Mouse (Mus musculus) MEL (cell line): ENCODE results near the gene Amn1. TPM values are rescaled to one million over a fixed set of nuclear protein-coding genes. Genes with fewer than 3 reads are reported as not detected.

ENCODE experiments used
- DNase-seq: peaks from one replicate; pipeline ENCODE4 v3.0.0; 2011; ENCODE audit warnings: low read depth, low spot score
- H3K27ac ChIP-seq: 2 replicates; pipeline ENCODE4 v1.5.1; 2012; ENCODE audit warnings: low read depth, mild to moderate bottlenecking, control low read depth, low read length, moderate library complexity; ENCODE audit not compliant: control insufficient read depth
- H3K27me3 ChIP-seq, 2 experiments: fragments of 150-350 bp in 1 of 2; sonication (generic) in 1 of 2; 2 replicates each; pipeline ENCODE4 v1.6.1; 2012; ENCODE audit warnings: low read length in 2 of 2, mild to moderate bottlenecking in 2 of 2, improper control_type of control experiment in 1 of 2, moderate library complexity in 1 of 2; ENCODE audit not compliant: insufficient read depth in 2 of 2, control insufficient read depth in 1 of 2
- H3K36me3 ChIP-seq, 2 experiments: 2 replicates each; pipeline ENCODE4 v1.6.1; 2012 to 2014; ENCODE audit warnings: low read length in 2 of 2, improper control_type of control experiment in 1 of 2, inconsistent platforms in 1 of 2, mild to moderate bottlenecking in 1 of 2; ENCODE audit not compliant: insufficient read depth in 2 of 2, control insufficient read depth in 1 of 2
- H3K4me1 ChIP-seq, 2 experiments: fragments of 150-350 bp in 1 of 2; sonication (generic) in 1 of 2; 2 replicates each; pipeline ENCODE4 v1.6.1; 2012; ENCODE audit warnings: low read length in 2 of 2, improper control_type of control experiment in 1 of 2, mild to moderate bottlenecking in 1 of 2; ENCODE audit not compliant: insufficient read depth in 2 of 2, control insufficient read depth in 1 of 2
- H3K4me3 ChIP-seq, 2 experiments: fragments of 150-350 bp in 1 of 2; sonication (generic) in 1 of 2; 2 replicates each; pipeline ENCODE4 v1.5.1; 2012; ENCODE audit warnings: low read depth in 2 of 2, low read length in 2 of 2, mild to moderate bottlenecking in 2 of 2, moderate library complexity in 2 of 2, control low read depth in 1 of 2, improper control_type of control experiment in 1 of 2; ENCODE audit not compliant: control insufficient read depth in 1 of 2, insufficient read depth in 1 of 2
- H3K79me2 ChIP-seq: 2 replicates; pipeline ENCODE4 v1.6.1; 2012; ENCODE audit warnings: mild to moderate bottlenecking, low read length, moderate library complexity; ENCODE audit not compliant: control insufficient read depth, poor library complexity, insufficient read depth
- H3K9ac ChIP-seq: 2 replicates; pipeline ENCODE4 v1.6.1; 2012; ENCODE audit warnings: low read depth, mild to moderate bottlenecking, control low read depth, low read length, moderate library complexity; ENCODE audit not compliant: control insufficient read depth, poor library complexity, severe bottlenecking
- H3K9me3 ChIP-seq: fragments of 150-350 bp; sonication (generic); replicated peaks from 2 replicates; pipeline ENCODE4 v1.6.1; 2012; ENCODE audit warnings: mild to moderate bottlenecking, low read length, improper control_type of control experiment, moderate library complexity; ENCODE audit not compliant: insufficient read depth
- BHLHE40 ChIP-seq: IDR thresholded peaks from 2 replicates; pipeline ENCODE4 v1.6.1; 2012; ENCODE audit warnings: low read depth, mild to moderate bottlenecking, inconsistent platforms, low read length, improper control_type of control experiment, borderline replicate concordance
- CHD1 ChIP-seq: IDR thresholded peaks from 2 replicates; pipeline ENCODE4 v1.6.1; 2012; ENCODE audit warnings: low read depth, mild to moderate bottlenecking, inconsistent platforms, low read length, improper control_type of control experiment
- E2F4 ChIP-seq: IDR thresholded peaks from 2 replicates; pipeline ENCODE4 v1.6.1; 2011; ENCODE audit warnings: low read depth, low read length, improper control_type of control experiment, borderline replicate concordance
- ELF1 ChIP-seq: IDR thresholded peaks from 2 replicates; pipeline ENCODE4 v1.6.1; 2014; ENCODE audit warnings: low read depth, mild to moderate bottlenecking, inconsistent platforms, low read length, improper control_type of control experiment, moderate library complexity
- EP300 ChIP-seq, 2 experiments: IDR thresholded peaks; 2 replicates each; pipeline ENCODE4 v1.6.1; 2011; ENCODE audit warnings: improper control_type of control experiment in 2 of 2, low read length in 2 of 2, low read depth in 1 of 2, mild to moderate bottlenecking in 1 of 2
- GABPA ChIP-seq: IDR thresholded peaks from 2 replicates; pipeline ENCODE4 v1.6.1; 2012; ENCODE audit warnings: low read depth, mild to moderate bottlenecking, inconsistent platforms, low read length, improper control_type of control experiment, moderate library complexity
- HCFC1 ChIP-seq: IDR thresholded peaks from 2 replicates; pipeline ENCODE4 v1.6.1; 2012; ENCODE audit warnings: low read depth, mild to moderate bottlenecking, inconsistent platforms, low read length, improper control_type of control experiment, moderate library complexity
- KAT2A ChIP-seq: conservative IDR thresholded peaks from 2 replicates; pipeline ENCODE4 v1.6.1; 2012; ENCODE audit warnings: low read depth, low read length, improper control_type of control experiment, inconsistent platforms
- MAFK ChIP-seq: IDR thresholded peaks from 2 replicates; pipeline ENCODE4 v1.6.1; 2011; ENCODE audit warnings: low read depth, mild to moderate bottlenecking, low read length, improper control_type of control experiment, borderline replicate concordance
- MAX ChIP-seq: IDR thresholded peaks from 2 replicates; pipeline ENCODE4 v1.6.1; 2011; ENCODE audit warnings: low read length, improper control_type of control experiment
- MAZ ChIP-seq: IDR thresholded peaks from 2 replicates; pipeline ENCODE4 v1.6.1; 2012; ENCODE audit warnings: low read depth, mild to moderate bottlenecking, inconsistent platforms, low read length, improper control_type of control experiment
- MEF2A ChIP-seq: IDR thresholded peaks from 2 replicates; pipeline ENCODE4 v1.6.1; 2014; ENCODE audit warnings: low read depth, mild to moderate bottlenecking, inconsistent platforms, low read length, improper control_type of control experiment; ENCODE audit not compliant: poor library complexity, insufficient replicate concordance, severe bottlenecking; ENCODE audit errors: extremely low read depth
- MXI1 ChIP-seq: IDR thresholded peaks from 2 replicates; pipeline ENCODE4 v1.6.1; 2011; ENCODE audit warnings: mild to moderate bottlenecking, low read depth, low read length, improper control_type of control experiment
- MYB ChIP-seq: IDR thresholded peaks from 2 replicates; pipeline ENCODE4 v1.6.1; 2011; ENCODE audit warnings: mild to moderate bottlenecking, low read depth, low read length, improper control_type of control experiment
- MYC ChIP-seq: IDR thresholded peaks from 2 replicates; pipeline ENCODE4 v1.6.1; 2011; ENCODE audit warnings: low read depth, mild to moderate bottlenecking, low read length, improper control_type of control experiment, moderate library complexity
- NELFE ChIP-seq: IDR thresholded peaks from 2 replicates; pipeline ENCODE4 v1.6.1; 2011; ENCODE audit warnings: low read depth, low read length, improper control_type of control experiment
- POLR2A ChIP-seq, 2 experiments: IDR thresholded peaks; 2 replicates each; pipeline ENCODE4 v1.6.1; 2011 to 2012; ENCODE audit warnings: low read length in 2 of 2, mild to moderate bottlenecking in 2 of 2, control low read depth in 1 of 2, improper control_type of control experiment in 1 of 2, low read depth in 1 of 2, moderate library complexity in 1 of 2; ENCODE audit not compliant: control insufficient read depth in 1 of 2, insufficient read depth in 1 of 2, poor library complexity in 1 of 2
- RCOR1 ChIP-seq: IDR thresholded peaks from 2 replicates; pipeline ENCODE4 v1.6.1; 2012; ENCODE audit warnings: low read depth, mild to moderate bottlenecking, inconsistent platforms, low read length, improper control_type of control experiment
- SIN3A ChIP-seq: IDR thresholded peaks from 2 replicates; pipeline ENCODE4 v1.6.1; 2012; ENCODE audit warnings: low read length, improper control_type of control experiment, inconsistent platforms
- SMC3 ChIP-seq: IDR thresholded peaks from 2 replicates; pipeline ENCODE4 v1.6.1; 2011; ENCODE audit warnings: low read depth, low read length, improper control_type of control experiment
- TAL1 ChIP-seq: IDR thresholded peaks from 2 replicates; pipeline ENCODE4 v1.6.1; 2012; ENCODE audit warnings: mild to moderate bottlenecking, inconsistent platforms, low read length, moderate library complexity, mixed read lengths
- TCF12 ChIP-seq: IDR thresholded peaks from 2 replicates; pipeline ENCODE4 v1.6.1; 2014; ENCODE audit warnings: low read depth, mild to moderate bottlenecking, inconsistent platforms, low read length, improper control_type of control experiment, moderate library complexity
- USF1 ChIP-seq: IDR thresholded peaks from 2 replicates; pipeline ENCODE4 v1.6.1; 2014; ENCODE audit warnings: low read depth, mild to moderate bottlenecking, inconsistent platforms, low read length, improper control_type of control experiment, moderate library complexity
- USF2 ChIP-seq, 2 experiments: IDR thresholded peaks; 2 replicates each; pipeline ENCODE4 v1.6.1; 2011 to 2012; ENCODE audit warnings: improper control_type of control experiment in 2 of 2, low read length in 2 of 2, borderline replicate concordance in 1 of 2, inconsistent platforms in 1 of 2, low read depth in 1 of 2, mild to moderate bottlenecking in 1 of 2; ENCODE audit not compliant: insufficient read depth in 1 of 2
- ZKSCAN1 ChIP-seq: IDR thresholded peaks from 2 replicates; pipeline ENCODE4 v1.6.1; 2012; ENCODE audit warnings: low read depth, mild to moderate bottlenecking, inconsistent platforms, low read length, improper control_type of control experiment, moderate library complexity
- ZMIZ1 ChIP-seq: IDR thresholded peaks from 2 replicates; pipeline ENCODE4 v1.6.1; 2012; ENCODE audit warnings: low read depth, mild to moderate bottlenecking, inconsistent platforms, low read length, improper control_type of control experiment, moderate library complexity
- ZNF384 ChIP-seq: IDR thresholded peaks from 2 replicates; pipeline ENCODE4 v1.6.1; 2012; ENCODE audit warnings: low read depth, mild to moderate bottlenecking, inconsistent platforms, low read length, improper control_type of control experiment
- polyA plus RNA-seq, 2 experiments: library from polyadenylated mRNA; stranded (reverse) in 1 of 2; unstranded in 1 of 2; fragments of >175 nt in 1 of 2; fragments of >200 nt in 1 of 2; gene quantifications; 2 replicates each; pipeline versions ENCODE4 v1.2.1 to v1.2.4; 2012; ENCODE audit warnings: low replicate concordance in 2 of 2, low read depth in 1 of 2; ENCODE audit not compliant: insufficient read length in 2 of 2, insufficient read depth in 1 of 2, missing spikeins in 1 of 2
- total RNA-seq: library from RNA; depleted of rRNA; stranded (reverse); fragments of 300-350 nt; gene quantifications from 2 replicates; pipeline ENCODE4 v1.2.3, GENCODE M21; 2012

The Amn1 gene
- total and polyA plus RNA-seq, 3 experiments = 2.7 TPM; not detected in 1

DNA sequence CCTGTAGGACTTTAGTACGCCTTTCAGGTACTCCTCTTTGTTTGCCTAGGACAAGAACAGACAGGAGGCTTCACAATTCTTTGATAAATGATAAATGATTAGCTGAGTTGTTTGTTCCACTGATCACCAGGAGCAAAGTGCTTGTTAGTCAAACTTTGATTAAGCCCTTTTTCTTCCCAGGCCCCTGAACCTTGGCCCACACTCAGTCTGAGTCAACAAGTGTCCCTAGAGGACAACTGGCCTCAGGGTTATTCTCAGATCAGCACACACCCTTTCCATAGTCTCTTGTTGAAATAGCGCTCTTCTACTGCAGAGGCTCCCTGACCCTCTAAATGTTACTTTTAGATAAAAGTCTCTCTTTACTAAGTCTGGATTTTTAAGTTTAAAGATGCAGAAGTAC lies 69.6 kb downstream of the Amn1 start:
- Histone ChIP-seq H3K9ac (no peak overlapping the region), H3K79me2 (no peaks in the 10 kb centered on the region), H3K4me3 (no peak overlapping the region), H3K9me3 (no peaks in the 10 kb centered on the region), H3K4me1 (no peaks in the 10 kb centered on the region; a peak in 1 of 4 replicates), H3K36me3 (no peaks in the 10 kb centered on the region), H3K27ac (no peak overlapping the region), H3K27me3 (no peaks in the 10 kb centered on the region; a peak in 1 of 4 replicates)
- TF ChIP-seq BHLHE40 (no peak), NELFE (no peak), USF1 (no peak), ZKSCAN1 (no peak), HCFC1 (no peak), E2F4 (no peak), ZMIZ1 (no peak), MYB (no peak), MEF2A (no peak), MYC (no peak), ELF1 (no peak), ZNF384 (no peak), MXI1 (no peak), TAL1 (no peak), MAFK (no peak), EP300 (IDR thresholded peaks at IDR 0.05; ENCODE audit: low read depth in 1 of 2, low read length in 2 of 2) (no peak), MAX (no peak), SIN3A (no peak), TCF12 (no peak)
- DNase-seq = no peak

DNA sequence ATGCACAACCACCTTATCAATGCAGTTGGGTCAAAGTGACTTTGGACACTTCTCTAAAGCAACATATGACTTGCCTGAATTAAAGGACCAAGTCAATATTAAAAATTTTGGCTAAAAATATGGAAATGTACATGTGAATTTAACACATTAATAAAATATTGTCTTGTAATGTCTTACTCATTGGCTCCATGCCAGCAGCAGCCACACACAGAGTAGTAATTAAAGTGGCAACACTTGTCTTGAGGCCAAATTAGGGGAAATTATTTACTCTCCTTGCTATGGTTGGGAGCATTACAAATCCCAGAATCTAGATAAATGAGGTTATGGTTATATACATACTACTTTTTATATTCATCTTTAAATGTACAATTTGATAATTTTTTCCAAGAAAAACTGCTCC lies 71.5 kb downstream of the Amn1 start:
- Histone ChIP-seq H3K27me3 (no peaks in the 10 kb centered on the region; a peak in 1 of 4 replicates), H3K9me3 (no peaks in the 10 kb centered on the region), H3K79me2 (no peaks in the 10 kb centered on the region), H3K9ac (no peak overlapping the region), H3K4me1 (no peaks in the 10 kb centered on the region), H3K4me3 (no peak overlapping the region), H3K27ac (no peak overlapping the region), H3K36me3 (no peaks in the 10 kb centered on the region)
- DNase-seq = peak; percentile 21
- TF ChIP-seq KAT2A (no peak), MYB (no peak), SMC3 (no peak), USF2 (IDR thresholded peaks at IDR 0.05; ENCODE audit: borderline replicate concordance in 1 of 2, insufficient read depth in 1 of 2, low read depth in 1 of 2, low read length in 2 of 2) (no peak), GABPA (no peak), MAZ (no peak), CHD1 (no peak), RCOR1 (no peak), POLR2A (IDR thresholded peaks at IDR 0.05; ENCODE audit: control insufficient read depth in 1 of 2, insufficient read depth in 1 of 2, low read depth in 1 of 2, low read length in 2 of 2, poor library complexity in 1 of 2) (no peak), TAL1 (no peak)
